Mouse (Mus musculus) stomach, postnatal 0 days (tissue): ENCODE results near the gene Rapgef6.

Experiments
- CTCF ChIP-seq: IDR thresholded peaks from 2 replicates; pipeline ENCODE4 v1.5.1; 2016; ENCODE audit warnings: antibody characterized with exemption, low read depth, mild to moderate bottlenecking, moderate library complexity
- EP300 ChIP-seq: optimal IDR thresholded peaks from 2 replicates; pipeline ENCODE3; 2016; ENCODE audit warnings: antibody characterized with exemption

GRCm38 (mm10) chr11:54478414-54478813 is 44.2 kb upstream of the Rapgef6 start:
- TF ChIP-seq CTCF = peak; percentile 70
- TF ChIP-seq EP300 = no peak
